Mouse (Mus musculus): ENCODE data around the gene Klk15. TPM values are rescaled to one million over a fixed set of nuclear protein-coding genes. Genes with fewer than 3 reads are reported as not detected.

Gene Klk15
- polyA plus RNA-seq (2015; fragmentation: Nextera tagmentation; extraction: Ambion mirVana) = not detected in 2 replicates

GRCm38 (mm10) chr7:43933440-43933839 is at the start of gene Klk15:
TSS of gene Klk15 (plus strand) at chr7:43933740.
- H3K4me2 ChIP-seq = no peak within 1 kb of the TSS

GRCm38 (mm10) chr7:43891365-43891764 is 42.2 kb upstream of the Klk15 start:
- Histone ChIP-seq H3K4me2 (no peak overlapping the region), H3K4me1 (replicated peaks) (no peaks in the 10 kb centered on the region), H3K27me3 (no peaks in the 10 kb centered on the region), H3K36me3 (no peaks in the 10 kb centered on the region), H3K9me3 (no peaks in the 10 kb centered on the region), H3K4me3 (no peak overlapping the region), H3K9ac (no peak overlapping the region), H3K27ac (replicated peaks) (no peak overlapping the region)
- ATAC-seq (ENCODE audit: low FRiP score, low read depth) = no peak
- 72% methylated on average over 5 of the region's 5 CpGs for WGBS

More at GRCm38 (mm10) chr7:43933440-43933839, at the start of gene Klk15:
- Histone ChIP-seq H3K4me3 (no peak within 1 kb of the TSS), H3K27ac (replicated peaks) (no peak within 1 kb of the TSS), H3K4me1 (replicated peaks) (no peaks in the 10 kb centered on the region), H3K9ac (no peak within 1 kb of the TSS), H3K9me3 (no peaks in the 10 kb centered on the region), H3K36me3 (no peaks in the 10 kb centered on the region), H3K27me3 (no peaks in the 10 kb centered on the region)
- no peak for ATAC-seq (ENCODE audit: low FRiP score, low read depth)
- 94% methylated on average over 3 of the region's 3 CpGs for WGBS

GRCm38 (mm10) chr7:43891788-43892187 is 41.8 kb upstream of the Klk15 start:
- no peaks in the 10 kb centered on the region for H3K36me3 ChIP-seq
- WGBS = 71% methylated on average over 3 of the region's 3 CpGs
- H3K4me3 ChIP-seq = no peak overlapping the region
- H3K9ac ChIP-seq = no peak overlapping the region
- no peak overlapping the region for H3K27ac ChIP-seq (replicated peaks)
- H3K4me2 ChIP-seq = no peak overlapping the region
- no peaks in the 10 kb centered on the region for H3K9me3 ChIP-seq
- H3K4me1 ChIP-seq (replicated peaks) = no peaks in the 10 kb centered on the region
- H3K27me3 ChIP-seq = no peaks in the 10 kb centered on the region
- no peak for ATAC-seq (ENCODE audit: low FRiP score, low read depth)

- 14% methylated on average over 1 of the region's 1 CpGs for WGBS
- no peaks in the 10 kb centered on the region for H3K27me3 ChIP-seq
- no peaks in the 10 kb centered on the region for H3K36me3 ChIP-seq
- H3K4me1 ChIP-seq (replicated peaks) = no peaks in the 10 kb centered on the region
- no peak overlapping the region for H3K9ac ChIP-seq
- no peak overlapping the region for H3K4me3 ChIP-seq
- H3K4me2 ChIP-seq = no peak overlapping the region
- peak; percentile 97 for ATAC-seq (ENCODE audit: low FRiP score, low read depth)
- no peaks in the 10 kb centered on the region for H3K9me3 ChIP-seq
- no peak overlapping the region for H3K27ac ChIP-seq (replicated peaks)
These were observed 38.7 kb upstream of the Klk15 start for GRCm38 (mm10) chr7:43894836-43895235.

- Histone ChIP-seq H3K4me3 (no peak overlapping the region), H3K27ac (replicated peaks) (no peak overlapping the region), H3K4me1 (replicated peaks) (no peaks in the 10 kb centered on the region), H3K36me3 (no peaks in the 10 kb centered on the region), H3K9ac (no peak overlapping the region), H3K27me3 (no peaks in the 10 kb centered on the region), H3K9me3 (no peaks in the 10 kb centered on the region), H3K4me2 (no peak overlapping the region)
- 79% methylated on average over 9 of the region's 9 CpGs for WGBS
- no peak for ATAC-seq (ENCODE audit: low FRiP score, low read depth)
These were observed 18.7 kb upstream of the Klk15 start for GRCm38 (mm10) chr7:43914821-43915220.

- Histone ChIP-seq H3K27ac (replicated peaks) (no peak overlapping the region), H3K9ac (no peak overlapping the region), H3K9me3 (no peaks in the 10 kb centered on the region), H3K4me3 (no peak overlapping the region), H3K4me1 (replicated peaks) (no peaks in the 10 kb centered on the region), H3K27me3 (no peaks in the 10 kb centered on the region), H3K36me3 (no peaks in the 10 kb centered on the region), H3K4me2 (no peak overlapping the region)
- 87% methylated on average over 13 of the region's 13 CpGs for WGBS
- ATAC-seq (ENCODE audit: low FRiP score, low read depth) = no peak
These were observed 15.1 kb upstream of the Klk15 start for GRCm38 (mm10) chr7:43918426-43918825.

GRCm38 (mm10) chr7:43918871-43919270 is 14.7 kb upstream of the Klk15 start:
- H3K9ac ChIP-seq = no peak overlapping the region
- H3K36me3 ChIP-seq = no peaks in the 10 kb centered on the region
- ATAC-seq (ENCODE audit: low FRiP score, low read depth) = no peak
- WGBS = 74% methylated on average over 8 of the region's 8 CpGs
- no peak overlapping the region for H3K4me2 ChIP-seq
- H3K4me3 ChIP-seq = no peak overlapping the region
- H3K4me1 ChIP-seq (replicated peaks) = no peaks in the 10 kb centered on the region
- H3K27me3 ChIP-seq = no peaks in the 10 kb centered on the region
- no peak overlapping the region for H3K27ac ChIP-seq (replicated peaks)
- H3K9me3 ChIP-seq = no peaks in the 10 kb centered on the region

- Histone ChIP-seq H3K4me3 (no peak overlapping the region), H3K9me3 (no peaks in the 10 kb centered on the region), H3K4me1 (replicated peaks) (no peaks in the 10 kb centered on the region), H3K27me3 (no peaks in the 10 kb centered on the region), H3K36me3 (no peaks in the 10 kb centered on the region), H3K9ac (no peak overlapping the region), H3K27ac (replicated peaks) (no peak overlapping the region), H3K4me2 (no peak overlapping the region)
- peak; percentile 92 for ATAC-seq (ENCODE audit: low FRiP score, low read depth)
- WGBS = 34% methylated on average over 14 of the region's 14 CpGs
These were observed 13.7 kb upstream of the Klk15 start for GRCm38 (mm10) chr7:43919559-43920451.

GRCm38 (mm10) chr7:43920582-43920981 is 13.0 kb upstream of the Klk15 start:
- H3K4me2 ChIP-seq = no peak overlapping the region
- H3K4me3 ChIP-seq = no peak overlapping the region
- no peaks in the 10 kb centered on the region for H3K36me3 ChIP-seq
- no peak for ATAC-seq (ENCODE audit: low FRiP score, low read depth)
- no peak overlapping the region for H3K27ac ChIP-seq (replicated peaks)
- H3K9ac ChIP-seq = no peak overlapping the region
- no peaks in the 10 kb centered on the region for H3K9me3 ChIP-seq
- WGBS = 91% methylated on average over 3 of the region's 3 CpGs
- H3K27me3 ChIP-seq = no peaks in the 10 kb centered on the region
- no peaks in the 10 kb centered on the region for H3K4me1 ChIP-seq (replicated peaks)

- Histone ChIP-seq H3K4me3 (no peak overlapping the region), H3K9ac (no peak overlapping the region), H3K9me3 (no peaks in the 10 kb centered on the region), H3K36me3 (no peaks in the 10 kb centered on the region), H3K4me2 (no peak overlapping the region), H3K27ac (replicated peaks) (no peak overlapping the region), H3K27me3 (no peaks in the 10 kb centered on the region), H3K4me1 (replicated peaks) (no peaks in the 10 kb centered on the region)
- ATAC-seq (ENCODE audit: low FRiP score, low read depth) = no peak
- WGBS = 86% methylated on average over 6 of the region's 6 CpGs
These were observed 12.5 kb upstream of the Klk15 start for GRCm38 (mm10) chr7:43921087-43921486.

GRCm38 (mm10) chr7:43921941-43922340 is 11.6 kb upstream of the Klk15 start:
- no peaks in the 10 kb centered on the region for H3K36me3 ChIP-seq
- H3K9ac ChIP-seq = no peak overlapping the region
- H3K4me1 ChIP-seq (replicated peaks) = no peaks in the 10 kb centered on the region
- H3K9me3 ChIP-seq = no peaks in the 10 kb centered on the region
- H3K27me3 ChIP-seq = no peaks in the 10 kb centered on the region
- no peak overlapping the region for H3K27ac ChIP-seq (replicated peaks)
- ATAC-seq (ENCODE audit: low FRiP score, low read depth) = no peak
- no peak overlapping the region for H3K4me2 ChIP-seq
- WGBS = 94% methylated on average over 2 of the region's 2 CpGs
- no peak overlapping the region for H3K4me3 ChIP-seq

- no peak overlapping the region for H3K9ac ChIP-seq
- ATAC-seq (ENCODE audit: low FRiP score, low read depth) = no peak
- H3K36me3 ChIP-seq = no peaks in the 10 kb centered on the region
- no peak overlapping the region for H3K4me3 ChIP-seq
- 77% methylated on average over 5 of the region's 5 CpGs for WGBS
- no peak overlapping the region for H3K27ac ChIP-seq (replicated peaks)
- no peaks in the 10 kb centered on the region for H3K4me1 ChIP-seq (replicated peaks)
- H3K9me3 ChIP-seq = no peaks in the 10 kb centered on the region
- no peaks in the 10 kb centered on the region for H3K27me3 ChIP-seq
- no peak overlapping the region for H3K4me2 ChIP-seq
These were observed 7.6 kb upstream of the Klk15 start for GRCm38 (mm10) chr7:43925985-43926384.
